Mouse (Mus musculus) lung, postnatal 0 days (tissue): Measurements from ENCODE around the gene Pdzk1ip1.

Source experiments
- CTCF ChIP-seq: IDR thresholded peaks from 2 replicates; pipeline ENCODE4 v1.5.1; 2016; ENCODE audit warnings: antibody characterized with exemption, mild to moderate bottlenecking
- EP300 ChIP-seq: IDR thresholded peaks from 2 replicates; pipeline ENCODE4 v1.6.1; 2016; ENCODE audit warnings: antibody characterized with exemption, mild to moderate bottlenecking, control low read depth

DNA sequence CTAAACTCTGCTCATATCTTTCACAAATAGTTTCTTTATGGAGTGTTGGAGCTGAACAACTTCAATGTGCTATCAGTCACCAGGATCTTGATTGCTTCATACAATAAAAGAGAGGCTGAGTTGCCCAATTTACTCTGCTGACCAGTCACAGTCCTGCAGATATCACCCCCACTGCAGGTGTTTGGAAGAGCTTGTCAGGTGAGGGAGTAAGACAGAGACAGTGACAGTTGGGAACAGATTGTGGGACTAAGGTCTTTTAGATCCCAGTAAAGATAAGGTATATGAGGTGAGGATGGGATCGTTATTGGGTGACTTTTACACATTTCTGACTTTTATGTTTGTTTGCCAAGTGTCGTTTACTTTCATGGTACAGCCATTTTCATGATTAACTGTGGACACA is 22.7 kb downstream of the Pdzk1ip1 start:
- TF ChIP-seq CTCF: no peak
- TF ChIP-seq EP300: no peak
